Mouse (Mus musculus) cortical plate, adult 2 months (tissue): ENCODE results near the gene Usp25. TPM values are rescaled to one million over a fixed set of nuclear protein-coding genes. Genes with fewer than 3 reads are reported as not detected.
A peak's percentile ranks its signal among the peaks of the same experiment; 100 is the strongest.

Source experiments
- H3K27ac ChIP-seq: fragments of 200-500 bp; 2 replicates; pipeline ENCODE4 v1.5.1; 2012; ENCODE audit warnings: low read length, control low read depth, inconsistent platforms; ENCODE audit not compliant: insufficient read depth
- H3K4me1 ChIP-seq: fragments of 200-500 bp; 2 replicates; pipeline ENCODE4 v1.6.1; 2011; ENCODE audit warnings: low read length; ENCODE audit not compliant: control insufficient read depth, insufficient read depth
- H3K4me3 ChIP-seq: fragments of 200-500 bp; 2 replicates; pipeline ENCODE4 v1.5.1; 2011; ENCODE audit warnings: mild to moderate bottlenecking, low read length, control low read depth; ENCODE audit not compliant: insufficient read depth
- CTCF ChIP-seq: fragments of 200-500 bp; IDR thresholded peaks from 2 replicates; pipeline ENCODE4 v1.5.1; 2011; ENCODE audit warnings: mild to moderate bottlenecking, control low read depth, low read length; ENCODE audit not compliant: insufficient read depth; ENCODE audit errors: extremely low read depth
- POLR2A ChIP-seq: fragments of 200-500 bp; IDR thresholded peaks from 2 replicates; pipeline ENCODE4 v1.6.1; 2011; ENCODE audit warnings: mild to moderate bottlenecking, low read length, control low read depth; ENCODE audit not compliant: insufficient read depth; ENCODE audit errors: extremely low read depth
- polyA plus RNA-seq: library from polyadenylated mRNA; depleted of rRNA; stranded (reverse); fragments of >200 nt; gene quantifications from 2 replicates; pipeline ENCODE4 v1.2.3, GENCODE M21; 2012

Gene Usp25
- polyA plus RNA-seq, 1 experiment: 19.1 TPM

DNA sequence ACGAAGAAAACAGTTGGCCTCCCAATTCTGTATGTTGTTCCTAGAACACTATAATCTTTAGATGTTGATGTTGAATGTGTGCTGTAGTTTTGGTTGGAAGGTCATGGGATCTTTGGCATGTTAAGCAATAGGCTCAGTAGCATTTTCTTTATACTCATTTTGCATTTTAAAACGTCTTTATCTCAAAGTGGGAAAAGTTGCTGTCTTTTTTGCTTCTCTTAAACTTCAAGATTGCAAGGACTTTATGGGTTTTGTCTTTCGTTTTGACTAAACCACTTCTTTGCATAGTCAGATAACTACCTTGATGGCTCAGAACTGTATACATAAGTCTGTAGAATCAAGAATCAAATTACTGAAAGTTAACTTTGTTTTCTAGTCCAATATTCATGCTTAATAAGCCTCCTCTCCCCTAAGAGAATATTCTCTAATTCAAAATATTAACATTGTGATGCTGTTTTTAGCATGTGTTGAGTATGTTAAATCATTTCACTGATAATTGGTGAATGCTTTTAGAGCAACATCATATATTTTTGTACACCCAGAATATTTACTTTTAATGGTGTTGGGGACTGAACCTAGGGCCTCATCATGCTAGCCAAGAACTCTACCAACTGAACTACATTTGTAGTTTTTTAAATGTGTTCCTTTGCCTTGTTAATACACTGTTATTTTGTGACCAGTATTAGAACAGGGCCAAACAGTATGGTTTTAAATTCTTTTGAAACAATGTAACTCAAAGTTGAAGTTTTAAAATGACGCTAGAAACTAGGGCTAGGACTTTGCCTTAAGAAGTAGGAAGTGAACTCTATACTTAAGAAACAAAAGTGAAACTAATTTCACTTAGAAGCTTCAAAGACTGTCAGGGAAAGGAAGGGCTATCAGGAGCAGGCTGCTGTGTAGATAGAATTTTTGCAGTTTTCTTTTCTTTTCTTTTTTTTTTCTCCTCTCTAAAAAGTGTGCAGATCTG, 2.2 kb downstream of the Usp25 start:
- Histone ChIP-seq H3K4me3 (peak overlapping the region; percentile 87; the same call in 1 of the 2 replicates), H3K27ac (no peak overlapping the region), H3K4me1 (peaks cover 7% of the 10 kb centered on the region)
- TF ChIP-seq CTCF: no peak
- no peak for TF ChIP-seq POLR2A

DNA sequence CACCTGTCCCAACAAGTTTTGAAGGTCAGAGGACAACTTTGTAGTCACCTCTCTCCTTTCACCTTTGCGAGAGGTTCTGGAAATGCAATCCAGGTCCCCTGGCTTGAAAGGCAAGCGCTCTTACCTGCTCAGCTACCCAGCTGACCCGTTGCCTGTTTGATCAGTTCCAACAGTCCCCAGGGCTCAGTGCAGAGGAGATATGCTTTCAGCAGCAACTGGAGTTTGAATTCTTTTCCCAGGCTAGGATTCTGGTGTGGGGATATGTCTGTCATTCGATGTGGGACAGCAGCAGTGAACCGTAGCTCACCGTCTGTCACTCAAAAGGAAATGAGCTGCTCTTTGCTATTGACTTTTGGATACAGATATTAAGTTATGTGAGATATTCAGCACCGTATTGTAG, 4.4 kb downstream of the Usp25 start:
- Histone ChIP-seq H3K27ac (no peak overlapping the region), H3K4me1 (peaks cover 7% of the 10 kb centered on the region), H3K4me3 (no peak overlapping the region)
- TF ChIP-seq POLR2A (no peak), CTCF (no peak)

DNA sequence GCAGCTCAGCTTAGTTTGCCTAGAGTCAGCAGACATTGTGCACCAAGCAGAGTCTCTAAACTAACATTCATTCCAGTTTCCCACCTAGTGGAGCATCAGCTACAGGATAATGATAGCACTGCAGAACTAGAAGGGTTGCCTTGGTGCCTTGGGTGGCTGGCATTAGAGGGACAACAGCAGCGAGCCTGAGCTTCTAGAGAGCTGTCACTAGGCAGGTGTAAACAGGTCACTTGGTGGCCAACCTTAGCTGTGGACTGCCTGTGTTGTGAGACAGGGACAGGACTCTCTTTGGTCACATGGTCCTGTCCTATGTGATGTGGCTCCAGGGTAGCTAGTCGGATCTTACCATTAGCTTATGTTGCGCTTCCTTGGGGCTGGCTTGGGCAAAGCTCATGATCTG, 6.7 kb downstream of the Usp25 start:
- no peak for TF ChIP-seq POLR2A
- TF ChIP-seq CTCF: no peak
- H3K4me3 ChIP-seq: no peak overlapping the region
- H3K27ac ChIP-seq: no peak overlapping the region

DNA sequence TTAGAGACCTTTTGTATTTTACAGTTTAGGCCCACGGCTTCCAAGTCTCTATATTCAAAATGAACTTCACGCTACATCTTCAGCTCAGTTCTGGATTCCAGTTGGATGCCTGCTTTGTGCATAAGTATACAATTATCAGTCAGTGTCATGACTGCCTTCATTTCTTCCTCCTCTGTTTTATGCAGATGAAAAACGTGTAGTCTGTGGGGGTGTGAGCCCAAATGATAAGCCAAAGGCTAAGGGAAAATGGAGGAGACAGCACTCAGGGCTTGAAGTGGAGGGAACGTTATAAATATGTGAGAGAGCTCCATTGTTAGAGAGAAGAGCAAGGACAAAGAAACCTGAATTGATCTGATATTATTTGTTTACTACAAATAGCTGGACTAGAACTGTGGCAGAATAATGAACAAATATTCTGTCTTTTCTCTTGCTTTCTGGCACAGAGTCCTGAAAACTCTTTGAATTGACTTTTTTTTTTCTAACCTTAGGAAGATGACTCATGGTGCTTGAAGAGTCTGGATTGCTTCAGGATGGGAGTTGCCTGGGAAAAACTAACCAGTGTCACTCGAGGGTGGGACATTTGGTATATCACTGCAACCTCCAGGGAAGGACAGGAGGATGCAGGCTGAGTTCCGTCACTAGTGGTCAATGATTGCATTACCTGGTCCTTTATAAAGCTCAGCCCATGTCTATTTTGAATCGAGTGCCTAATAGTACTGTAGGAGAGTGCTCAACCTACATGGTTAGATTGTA, 10.3 kb downstream of the Usp25 start:
- no peak for TF ChIP-seq POLR2A
- TF ChIP-seq CTCF: no peak
- Histone ChIP-seq H3K4me1 (peaks cover 7% of the 10 kb centered on the region), H3K27ac (no peak overlapping the region), H3K4me3 (no peak overlapping the region)

More for the DNA sequence above, 6.7 kb downstream of the Usp25 start:
- H3K4me1 ChIP-seq: peaks cover 7% of the 10 kb centered on the region

DNA sequence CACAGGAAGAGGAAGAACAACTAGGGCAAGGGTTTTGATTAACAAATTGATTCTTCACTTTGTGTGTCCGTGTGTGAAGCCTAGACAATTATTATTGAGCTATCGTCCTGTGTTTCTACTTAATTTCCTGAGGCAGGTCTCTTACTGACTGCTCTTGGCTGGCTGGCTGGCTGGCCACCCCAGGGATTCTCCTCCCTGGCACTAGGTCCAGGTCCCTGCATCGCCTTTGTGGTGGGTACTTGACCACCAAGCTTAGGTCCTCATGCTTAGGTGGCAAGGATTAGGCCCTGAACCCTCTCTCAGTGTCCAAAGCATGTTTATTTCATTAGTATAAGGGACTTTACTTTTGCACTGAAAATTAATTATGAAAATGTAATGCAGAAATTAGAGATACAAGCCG, 12.6 kb downstream of the Usp25 start:
- peaks cover 9% of the 10 kb centered on the region for H3K4me1 ChIP-seq
- no peak overlapping the region for H3K27ac ChIP-seq
- H3K4me3 ChIP-seq: no peak overlapping the region
- TF ChIP-seq POLR2A (no peak), CTCF (no peak)

DNA sequence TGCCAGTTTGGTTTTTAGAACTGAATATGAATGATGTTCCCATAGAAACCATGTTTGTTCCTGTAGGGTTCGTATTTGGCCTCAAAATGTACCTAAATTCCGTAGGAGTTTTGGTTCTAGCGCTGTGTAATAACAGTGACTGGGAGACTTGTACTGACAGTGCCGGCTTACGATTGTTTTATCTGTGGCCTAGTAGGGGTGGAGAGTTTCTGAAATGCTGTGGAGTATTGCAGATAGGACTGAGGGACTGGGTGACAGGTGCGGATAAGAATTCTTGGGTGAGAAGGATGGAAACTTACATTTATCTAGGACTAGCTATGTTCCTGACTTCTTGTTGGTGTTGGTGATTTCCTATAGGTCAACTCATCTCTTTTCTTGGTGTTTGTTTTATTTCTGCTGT, 13.4 kb downstream of the Usp25 start:
- no peak for TF ChIP-seq CTCF
- TF ChIP-seq POLR2A: no peak
- Histone ChIP-seq H3K4me3 (no peak overlapping the region), H3K27ac (no peak overlapping the region), H3K4me1 (peaks cover 9% of the 10 kb centered on the region)

DNA sequence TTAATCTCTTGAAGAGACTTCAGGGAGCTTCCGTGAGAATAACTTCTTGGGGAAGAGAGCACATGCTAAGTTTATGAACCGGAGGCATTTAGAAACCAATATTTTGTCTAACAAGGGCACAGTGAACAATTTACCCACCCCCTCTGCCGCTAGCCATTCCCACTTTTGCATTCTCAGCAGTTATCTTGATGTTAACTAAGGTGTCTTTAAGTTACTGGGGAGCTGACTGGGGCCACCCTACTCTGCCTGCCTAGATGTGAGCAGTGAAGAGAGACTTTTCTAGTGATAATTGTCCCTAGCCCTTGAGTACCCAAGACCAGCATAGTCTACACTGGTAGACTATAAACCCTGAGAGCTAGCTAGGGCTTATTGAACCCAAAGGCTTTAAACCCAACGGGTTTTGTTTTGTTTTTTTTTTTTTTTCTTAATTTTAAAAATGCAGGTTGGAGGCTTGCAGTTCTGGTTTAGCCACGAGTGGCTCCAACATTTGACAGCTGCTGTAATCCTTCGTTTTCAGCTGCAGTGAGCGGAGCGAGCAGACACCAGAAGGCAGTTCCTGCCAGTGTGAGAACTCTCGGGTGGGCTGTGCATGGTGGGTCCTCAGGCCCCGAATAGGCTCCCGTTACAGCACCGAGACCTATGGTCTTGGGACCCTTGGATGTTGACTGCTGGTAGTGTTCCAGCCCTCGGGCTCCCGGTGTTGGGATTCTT, 14.6 kb downstream of the Usp25 start:
- Histone ChIP-seq H3K4me3 (no peak overlapping the region), H3K4me1 (peaks cover 9% of the 10 kb centered on the region), H3K27ac (no peak overlapping the region)
- TF ChIP-seq CTCF (no peak), POLR2A (no peak)

DNA sequence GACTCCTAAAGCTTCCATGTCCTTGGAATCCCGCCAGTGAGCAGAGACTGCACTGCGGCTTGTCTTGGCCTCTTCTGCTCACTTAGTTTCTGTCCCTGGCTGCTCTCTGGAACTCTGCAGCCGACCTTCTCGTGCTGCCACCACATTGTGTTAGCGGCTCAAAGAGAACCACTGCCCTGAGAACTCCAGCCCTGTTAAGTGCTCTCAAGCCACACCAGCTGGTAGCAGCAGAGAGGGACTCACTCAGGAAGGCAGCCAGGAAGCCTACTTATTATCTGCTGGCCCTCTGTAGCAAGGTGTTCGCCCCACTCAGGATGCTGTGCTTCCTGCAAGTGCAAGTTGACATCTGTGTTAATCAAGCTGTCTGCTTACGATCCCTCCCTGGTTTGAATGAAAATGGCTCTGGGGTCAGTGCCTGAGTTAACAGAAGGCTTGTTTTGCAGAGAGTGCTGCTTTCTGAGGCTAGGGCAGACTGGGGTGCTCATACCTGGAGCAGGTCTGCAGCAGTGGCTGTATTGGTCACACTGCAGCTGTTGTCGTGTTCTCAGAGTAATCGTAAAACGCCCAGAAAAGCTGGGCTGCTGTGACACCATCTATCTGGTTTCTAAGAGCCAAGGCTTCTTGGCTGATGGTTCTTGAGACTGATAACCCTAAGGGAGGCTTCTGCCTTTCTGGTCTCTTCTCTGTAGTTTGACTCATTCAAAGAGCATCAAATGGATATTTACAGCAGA, 15.3 kb downstream of the Usp25 start:
- TF ChIP-seq CTCF: no peak
- TF ChIP-seq POLR2A: no peak
- Histone ChIP-seq H3K4me1 (peaks cover 9% of the 10 kb centered on the region), H3K4me3 (no peak overlapping the region), H3K27ac (no peak overlapping the region; the same call in 1 of the 2 replicates)

DNA sequence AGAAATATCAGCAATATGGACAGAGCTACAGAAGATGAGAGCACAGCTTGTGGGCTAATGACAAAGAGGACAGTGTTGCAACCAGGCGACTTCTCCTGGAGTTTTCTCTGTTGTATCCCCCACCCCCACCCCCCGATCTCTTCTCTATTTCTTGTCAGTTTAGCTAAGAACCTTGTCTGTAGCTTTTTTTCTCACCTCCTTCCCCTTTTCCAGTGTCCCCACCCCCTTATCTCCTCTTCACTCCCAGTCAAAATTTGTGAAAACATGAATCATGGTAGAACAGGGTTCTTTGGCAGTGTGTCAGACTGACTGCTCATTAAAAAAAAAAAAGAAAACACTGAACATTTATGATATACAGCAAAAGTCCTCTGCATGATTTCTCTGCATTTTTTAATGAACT, 16.9 kb downstream of the Usp25 start:
- TF ChIP-seq POLR2A: no peak
- TF ChIP-seq CTCF: no peak
- no peak overlapping the region for H3K4me3 ChIP-seq
- no peak overlapping the region for H3K27ac ChIP-seq
- H3K4me1 ChIP-seq: peaks cover 10% of the 10 kb centered on the region
